Mouse (Mus musculus) layer of hippocampus, postnatal 25 days (tissue): Measurements from ENCODE around the gene Kcnd3. TPM values are rescaled to one million over a fixed set of nuclear protein-coding genes. Genes with fewer than 3 reads are reported as not detected.
A peak's percentile ranks its signal among the peaks of the same experiment; 100 is the strongest.

Experiments
- DNase-seq, 2 experiments: peaks; one replicate each; pipeline ENCODE4 v3.0.0; 2022; ENCODE audit warnings: mixed read lengths in 2 of 2, low spot score in 1 of 2; ENCODE audit errors: extremely low spot score in 1 of 2
- total RNA-seq, 2 experiments: library from RNA; stranded (reverse); gene quantifications; 2 replicates each; pipeline ENCODE4 v1.2.3; 2021

The Kcnd3 gene
- total RNA-seq, 2 experiments from 2014 or later = 50.9 to 53.7 TPM

DNA sequence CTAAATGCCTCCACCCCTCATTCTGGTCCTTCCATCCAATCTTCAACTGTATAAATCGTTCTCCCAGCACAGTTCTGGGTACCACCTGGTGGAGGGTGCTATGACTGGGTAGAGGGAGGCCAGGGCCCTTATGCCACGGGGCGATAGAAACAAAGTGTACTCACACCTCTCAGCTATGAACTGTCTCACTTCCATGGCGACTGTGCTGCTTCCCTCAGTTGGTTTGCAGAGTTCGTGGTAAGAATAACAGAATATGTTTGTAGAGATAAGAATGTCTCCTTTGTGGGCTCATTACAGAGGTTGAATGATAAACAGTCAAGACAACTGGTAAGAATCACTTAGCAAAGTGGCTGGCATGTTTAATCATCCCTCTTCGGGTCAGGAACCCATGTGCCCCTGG is 68.3 kb downstream of the Kcnd3 start:
- DNase-seq = no peak

DNA sequence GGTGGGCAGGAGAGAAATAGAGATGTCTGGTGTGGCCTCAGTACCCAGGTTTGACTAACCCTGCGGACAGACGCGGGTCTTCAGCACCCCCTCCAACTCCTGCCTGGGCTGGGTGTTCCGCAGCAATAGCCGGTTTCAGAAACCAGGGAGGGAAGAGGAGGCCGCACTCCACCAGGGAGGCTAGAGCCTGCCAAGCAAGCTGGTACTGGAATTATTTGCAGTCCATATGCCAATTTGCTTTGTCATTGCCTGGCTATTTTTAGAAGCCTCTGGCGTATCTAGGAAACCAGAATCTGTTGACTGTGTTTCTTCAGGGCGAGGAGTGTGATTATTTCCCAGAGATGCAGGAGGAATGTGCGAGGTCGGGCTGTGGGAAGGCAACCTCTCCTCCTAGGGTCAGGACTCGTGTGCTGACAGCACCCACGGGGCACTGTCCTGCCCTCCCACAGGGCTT is 69.1 kb downstream of the Kcnd3 start:
- peak; percentile 40 to 44 for DNase-seq

DNA sequence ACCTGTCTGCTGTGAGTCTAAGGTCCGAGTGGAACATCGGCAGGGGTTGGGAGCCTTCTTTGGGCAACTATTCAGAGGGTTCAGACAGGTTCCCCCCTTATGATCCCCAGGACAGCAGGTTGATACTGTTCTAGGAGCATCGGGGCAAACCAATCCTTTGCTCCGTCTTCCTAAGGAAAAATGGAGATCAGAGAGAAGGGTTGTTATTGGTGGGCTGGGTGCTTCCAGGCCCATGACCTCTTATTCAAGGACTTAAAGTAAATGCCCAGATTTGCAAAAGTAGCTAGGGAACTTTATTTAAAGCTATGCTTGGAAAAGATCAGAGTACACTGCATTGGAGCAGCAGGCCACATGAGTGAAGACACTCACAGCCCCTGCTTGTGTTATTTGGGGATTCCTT is 69.5 kb downstream of the Kcnd3 start:
- no peak for DNase-seq

DNA sequence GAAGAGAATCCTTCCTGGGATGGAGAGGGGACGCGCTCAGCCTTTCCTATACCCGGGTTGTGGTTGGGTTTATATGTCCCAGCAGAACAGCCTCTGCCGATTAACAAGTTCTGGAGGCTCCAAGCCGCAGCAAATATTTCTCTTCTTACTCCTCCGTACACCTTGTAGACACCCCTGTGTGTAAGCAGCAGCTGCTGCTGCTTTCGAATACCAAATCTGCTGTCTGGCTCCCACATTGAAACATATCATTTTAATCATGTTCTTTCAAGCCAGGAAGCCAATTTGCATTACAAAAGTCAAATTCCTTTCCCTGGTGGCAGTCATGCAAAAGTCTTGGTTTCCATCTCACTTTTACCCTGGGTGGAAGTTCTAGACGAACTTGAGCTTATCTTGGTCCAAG is 76.7 kb downstream of the Kcnd3 start:
- no peak for DNase-seq

DNA sequence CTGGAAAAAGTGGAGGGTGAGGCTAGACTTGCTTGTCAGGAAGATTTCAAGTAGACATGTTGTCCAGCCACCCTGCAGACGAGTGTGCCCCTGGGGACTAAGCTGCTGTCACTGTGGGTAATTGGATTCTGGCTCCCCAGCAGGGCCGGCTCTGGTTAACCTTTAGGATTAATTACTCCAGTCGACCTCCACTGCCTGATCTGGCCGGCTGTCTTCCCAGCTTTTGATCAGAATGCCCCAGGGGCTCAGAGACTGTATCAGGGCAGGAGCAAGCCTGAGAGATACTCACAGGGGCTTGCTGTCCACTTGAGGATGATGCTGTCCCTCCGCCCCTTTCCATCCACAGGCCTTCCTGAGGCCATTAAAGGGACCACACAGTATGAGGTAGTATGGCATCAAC is 77.6 kb downstream of the Kcnd3 start:
- DNase-seq = no peak

DNA sequence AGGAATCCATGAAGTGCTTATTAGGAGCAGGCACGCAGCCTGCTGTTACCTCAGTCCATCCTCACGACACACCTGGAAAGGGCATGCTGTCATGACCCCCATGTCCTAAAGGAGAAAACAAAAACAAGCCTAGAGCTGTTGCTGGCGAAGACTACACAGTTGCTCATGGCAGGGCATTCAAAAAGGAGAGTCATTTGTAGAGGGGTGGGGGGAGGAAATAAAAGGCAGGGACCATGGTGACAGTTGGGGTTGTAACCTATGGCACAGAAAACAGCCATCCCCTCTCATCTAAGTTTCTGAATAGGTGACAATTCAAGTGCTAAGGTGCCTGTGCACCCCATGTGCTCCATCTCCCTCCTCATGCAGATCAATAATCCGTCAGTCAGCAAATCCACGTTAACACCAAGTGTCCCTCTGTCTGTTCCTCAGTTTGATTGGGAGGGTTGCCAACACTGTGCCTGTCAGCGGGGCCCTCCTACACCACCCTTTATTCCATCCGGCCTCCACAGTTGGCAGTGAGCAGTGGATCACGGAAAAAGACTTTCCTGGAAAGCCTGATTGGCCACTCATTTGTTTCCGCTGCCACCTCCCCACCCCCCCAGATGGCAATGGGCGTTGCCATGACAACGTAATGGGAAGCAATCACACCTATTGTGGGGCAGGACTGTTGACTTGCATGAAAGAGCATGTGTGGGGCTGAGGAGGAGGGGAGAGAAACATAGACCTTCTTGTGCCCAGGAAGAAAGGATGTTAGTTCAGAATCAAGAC is 78.4 kb downstream of the Kcnd3 start:
- peak in 1 of 2 experiments; percentile 43 for DNase-seq

DNA sequence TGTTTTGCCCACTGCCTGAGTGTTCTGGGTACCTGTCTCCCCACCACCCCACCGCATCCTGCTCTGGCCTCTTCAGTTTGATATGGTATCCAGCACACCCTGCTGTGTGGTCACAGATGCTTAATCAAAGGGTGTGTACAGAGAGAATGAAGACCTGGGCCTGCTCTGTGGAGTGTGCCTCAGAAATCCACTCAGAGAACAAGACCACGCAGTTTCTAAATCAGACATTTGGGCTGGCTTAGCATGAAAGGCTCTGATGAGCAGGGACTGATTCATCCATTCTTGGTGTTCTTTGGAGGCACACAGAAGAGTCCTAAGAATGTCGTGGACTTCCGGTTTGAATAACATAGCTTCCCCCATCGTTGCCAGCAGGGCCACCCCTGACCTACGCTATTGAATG is 86.3 kb downstream of the Kcnd3 start:
- DNase-seq = no peak

DNA sequence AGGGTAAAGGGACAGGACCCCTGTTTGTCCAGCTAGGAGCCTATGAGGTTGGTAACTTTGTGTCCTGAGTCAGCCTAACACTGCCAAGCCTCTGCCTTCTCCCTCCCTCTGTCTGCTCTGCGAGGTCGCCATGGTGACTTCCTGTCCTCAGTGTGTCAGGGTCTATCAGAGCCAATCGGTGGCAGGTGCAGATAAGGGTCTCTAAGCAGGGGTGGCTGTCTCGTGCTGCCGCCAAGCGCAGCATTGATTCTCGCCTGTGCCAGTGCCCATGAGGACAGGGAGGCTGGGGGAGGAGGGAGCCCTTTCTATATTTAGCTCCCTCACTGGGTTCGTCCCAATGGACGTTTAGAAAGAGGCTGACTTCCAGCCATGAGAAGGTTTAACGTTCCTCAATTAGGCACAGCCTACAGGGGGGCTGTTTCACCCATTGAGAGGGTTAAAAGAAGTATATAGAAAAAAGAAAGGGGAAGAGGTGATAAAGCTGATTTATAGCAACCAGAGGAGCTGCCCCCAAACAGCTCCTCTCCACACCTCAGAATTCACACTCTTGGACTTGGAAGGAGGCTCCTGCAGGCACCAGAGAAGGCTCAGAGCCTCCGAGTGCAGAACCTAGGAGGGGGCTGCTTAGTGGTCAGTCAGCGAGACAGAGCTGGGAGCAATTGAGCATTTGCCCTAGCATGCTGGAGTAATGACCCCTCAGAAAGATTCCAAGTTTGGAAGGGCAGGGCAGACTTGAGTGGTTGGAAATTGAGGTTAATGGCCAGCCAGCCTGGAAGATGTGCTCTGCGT is 86.9 kb downstream of the Kcnd3 start:
- no peak for DNase-seq

DNA sequence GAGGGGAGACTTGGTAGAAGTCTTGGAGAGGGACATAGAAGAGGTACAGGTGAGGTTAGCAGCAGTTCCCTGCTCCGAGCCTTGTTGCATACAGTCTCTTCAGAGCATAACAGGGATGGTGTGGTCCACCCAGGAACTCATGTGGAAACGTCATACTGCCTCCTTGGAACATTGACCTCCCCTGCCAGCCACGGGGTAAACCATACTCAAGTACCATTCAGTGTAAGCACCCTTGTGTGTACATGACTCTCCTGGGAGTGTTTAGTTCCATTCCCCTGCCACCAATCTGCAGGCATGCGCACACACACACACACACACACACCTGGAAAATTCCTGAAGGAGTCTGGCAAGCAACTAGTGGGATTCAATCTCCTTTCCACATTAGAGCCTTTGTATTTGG is 90.6 kb downstream of the Kcnd3 start:
- DNase-seq = no peak

DNA sequence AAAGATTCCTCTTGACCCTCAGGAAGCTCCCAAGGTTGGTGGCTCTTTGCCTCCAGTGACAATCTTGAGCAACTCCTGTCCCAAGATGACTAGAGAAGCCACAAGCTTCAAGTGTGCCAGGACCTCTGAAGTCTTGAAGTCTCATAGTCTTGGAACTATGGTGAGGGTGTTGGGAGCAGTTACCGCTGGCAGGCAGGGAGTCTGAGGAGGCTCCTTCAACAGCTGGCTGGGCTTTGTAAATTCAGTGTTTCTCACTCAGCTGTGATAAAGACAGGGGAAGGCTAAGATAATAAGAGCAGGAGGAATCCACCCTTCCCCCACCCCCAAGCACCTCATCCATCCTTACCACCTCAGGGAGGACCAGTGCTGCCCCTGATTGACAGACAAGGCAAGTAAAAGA is 92.0 kb downstream of the Kcnd3 start:
- no peak for DNase-seq

DNA sequence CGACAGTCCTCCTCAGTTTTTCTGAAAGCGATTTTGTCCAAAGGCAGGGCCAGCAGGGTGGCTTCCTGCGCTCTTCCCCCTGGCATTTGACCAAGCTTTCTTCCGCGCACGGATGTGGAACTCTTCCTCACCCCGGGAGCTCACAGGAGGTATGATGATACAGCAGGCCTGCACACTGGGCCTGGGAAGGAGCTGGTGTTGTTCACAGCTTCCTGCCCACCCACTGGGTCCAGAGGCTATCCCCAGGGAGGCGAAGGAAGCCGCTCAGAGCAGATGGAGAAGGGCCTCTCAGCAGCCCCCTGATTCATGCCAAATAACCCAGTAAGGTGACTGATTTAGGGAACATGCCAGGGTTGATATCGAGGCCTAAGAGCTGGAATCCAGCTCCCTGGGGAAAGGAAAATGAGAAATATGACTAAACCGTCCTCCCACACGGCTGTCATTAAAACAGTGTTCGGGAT is 94.5 kb downstream of the Kcnd3 start:
- no peak for DNase-seq

DNA sequence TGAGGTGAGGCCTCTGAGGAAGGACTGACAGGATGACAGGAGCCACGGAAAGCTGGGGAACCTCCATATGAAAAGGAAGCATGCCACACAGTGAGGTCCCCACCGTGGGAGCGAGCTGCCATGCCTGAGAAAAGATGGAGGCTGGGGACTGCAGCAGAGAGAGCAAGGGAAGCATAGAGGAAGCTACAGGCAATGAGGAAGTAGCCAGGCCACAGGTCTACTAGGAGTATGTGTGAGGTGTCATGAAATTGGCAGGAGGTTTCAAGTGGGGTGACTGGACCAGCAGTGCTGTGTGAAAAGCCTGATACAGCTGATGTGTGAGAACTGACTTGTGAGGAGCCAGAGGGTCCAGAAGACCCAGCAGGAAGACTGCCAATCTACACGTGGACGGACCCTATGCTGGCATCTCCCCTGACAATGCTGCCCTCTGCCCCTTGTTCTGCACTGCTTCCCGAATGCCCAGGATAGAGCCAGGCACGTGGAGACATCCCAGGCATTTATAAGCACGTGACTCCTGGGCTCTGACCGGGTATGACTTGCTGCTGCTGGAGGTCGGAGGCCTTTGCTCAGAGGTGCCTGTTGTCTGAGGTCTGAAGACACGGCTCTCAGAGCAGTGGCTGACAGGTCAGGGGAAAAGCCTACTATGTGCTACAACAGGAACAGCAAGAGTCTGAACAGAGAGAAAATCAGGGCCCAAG is 96.1 kb downstream of the Kcnd3 start:
- DNase-seq = no peak

DNA sequence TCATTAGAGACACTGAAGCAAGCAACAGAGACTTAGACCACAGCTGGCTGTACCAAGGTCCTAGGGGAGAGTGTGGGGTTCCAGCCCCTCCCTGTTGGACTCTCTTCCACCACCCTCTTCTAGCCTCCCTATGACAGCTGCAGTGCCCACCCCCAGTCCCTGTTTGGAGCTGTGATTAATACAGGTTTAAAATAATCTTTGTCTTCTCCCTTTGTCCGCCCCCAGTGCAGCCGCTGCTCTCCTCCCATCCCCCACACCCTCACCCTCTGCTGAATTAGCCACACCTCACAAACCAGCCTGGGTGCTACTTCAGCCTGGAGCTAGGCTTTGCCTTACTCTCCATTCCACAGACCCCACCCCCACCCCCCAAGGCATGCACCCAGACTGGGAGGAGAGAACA is 107.3 kb downstream of the Kcnd3 start:
- DNase-seq = no peak

DNA sequence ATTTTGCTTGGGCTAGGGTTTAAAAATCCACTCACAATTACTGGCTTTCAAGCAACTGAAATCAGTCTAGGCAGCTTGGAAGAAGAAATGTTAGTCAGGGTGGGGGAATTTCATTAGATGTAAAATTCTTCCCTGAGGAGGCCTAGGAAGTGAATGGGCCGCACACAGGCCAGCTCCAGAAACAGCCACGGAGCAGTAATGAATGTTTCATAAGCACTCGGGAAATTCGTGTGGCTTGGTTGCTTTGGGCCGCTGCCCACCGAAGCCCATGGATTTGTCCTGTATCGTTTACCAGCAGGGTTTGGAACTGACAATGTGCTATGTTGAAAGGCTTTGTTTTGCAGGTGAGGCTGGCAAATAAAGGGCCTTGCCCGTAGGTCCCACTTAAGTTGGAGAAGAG is 114.8 kb downstream of the Kcnd3 start:
- DNase-seq = no peak

DNA sequence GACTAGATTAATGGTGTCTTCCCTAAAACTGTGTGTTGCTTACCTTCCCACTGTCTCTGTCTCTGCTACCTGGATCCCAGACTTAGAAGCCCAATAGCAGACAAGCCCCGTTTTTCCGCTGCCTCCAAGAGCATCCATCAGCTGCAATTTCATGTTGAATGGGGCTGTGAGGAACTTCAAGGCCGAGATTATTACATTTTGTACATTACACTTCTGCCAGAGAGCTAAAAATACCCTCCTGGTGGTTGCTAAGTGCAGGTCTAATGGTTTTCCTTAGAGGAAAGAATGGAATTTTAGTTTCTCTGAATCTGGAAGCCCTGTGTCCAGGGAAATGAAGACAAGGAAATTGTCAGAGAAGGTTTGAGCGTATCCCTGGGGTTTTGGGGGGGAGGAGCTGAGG is 115.3 kb downstream of the Kcnd3 start:
- no peak for DNase-seq

DNA sequence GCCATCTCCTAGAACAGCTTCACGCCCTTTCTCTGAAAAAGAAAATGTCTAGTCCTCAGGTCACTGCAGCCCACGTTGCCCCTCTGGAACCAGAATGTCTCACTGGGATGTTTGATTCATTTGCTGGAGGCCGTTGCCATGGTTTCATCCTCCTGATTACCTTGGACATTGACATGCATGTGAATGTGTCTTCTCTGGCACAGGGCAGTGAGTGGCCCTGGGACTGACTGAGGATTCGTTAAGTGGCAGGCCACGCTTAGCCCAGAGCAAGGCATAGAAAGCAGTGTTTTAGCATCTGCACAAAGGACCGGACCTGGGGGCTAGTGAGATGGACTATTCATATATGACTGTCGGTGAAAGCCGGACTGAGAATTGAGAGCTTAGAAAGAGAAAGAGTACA is 116.3 kb downstream of the Kcnd3 start:
- DNase-seq = no peak

DNA sequence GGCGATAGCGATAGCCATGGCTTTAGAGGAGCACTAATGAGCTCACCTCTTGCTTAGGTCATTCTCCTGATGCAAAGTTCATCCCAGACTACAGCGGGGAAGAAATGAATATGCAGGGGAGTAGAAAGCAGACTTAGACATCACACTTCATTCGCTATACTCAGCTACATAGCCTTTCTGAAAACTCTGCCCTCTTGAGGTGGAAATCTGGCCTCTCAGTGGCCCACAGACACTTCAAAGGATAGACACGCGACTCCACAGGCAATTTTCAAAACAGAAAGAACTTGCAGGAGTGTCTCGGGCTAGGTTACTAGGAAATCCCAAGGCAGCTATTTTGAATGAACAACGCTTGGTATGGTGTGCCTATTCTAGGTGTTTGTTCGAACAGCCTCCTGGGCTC is 116.7 kb downstream of the Kcnd3 start:
- no peak for DNase-seq

DNA sequence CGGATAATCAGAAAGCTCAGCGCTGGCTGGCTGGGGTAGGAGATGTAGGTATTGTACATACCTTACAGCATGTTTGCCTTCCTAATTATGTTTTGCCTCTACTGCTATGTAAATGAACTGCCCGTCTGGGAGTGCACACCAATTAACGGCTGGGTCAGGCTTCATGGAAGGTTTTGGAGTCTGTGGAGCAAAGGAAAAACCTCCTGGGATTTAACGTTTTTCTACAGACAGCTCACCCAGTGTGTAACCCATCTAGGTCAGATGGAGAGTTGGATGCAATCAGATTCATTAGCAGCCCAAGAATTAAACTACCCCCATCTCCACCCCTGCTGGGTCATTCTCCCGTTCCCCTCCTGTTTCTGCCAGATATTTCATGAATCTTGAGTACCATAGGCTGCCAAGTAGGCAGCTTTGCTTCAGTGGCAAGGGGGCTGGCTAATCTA is 117.2 kb downstream of the Kcnd3 start:
- DNase-seq = no peak

DNA sequence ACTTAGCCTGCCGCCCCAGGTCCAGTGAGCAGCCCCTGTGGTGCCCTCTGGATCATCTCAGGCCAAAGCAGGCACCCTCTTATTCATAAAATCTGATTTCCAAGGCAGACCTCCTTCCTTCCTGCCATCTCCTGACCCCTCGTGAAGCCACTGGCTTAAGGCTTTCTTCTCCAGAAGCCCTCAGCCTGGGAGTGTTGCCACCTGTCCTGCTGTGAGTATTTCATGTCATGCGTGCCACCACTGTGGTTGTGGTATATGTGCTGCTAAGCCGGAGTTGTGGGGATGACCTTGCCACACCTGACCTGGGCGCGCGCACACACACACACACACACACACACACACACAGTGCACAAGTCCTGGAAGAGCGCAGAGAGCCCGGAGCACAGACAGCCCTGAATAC is 117.8 kb downstream of the Kcnd3 start:
- DNase-seq = no peak

DNA sequence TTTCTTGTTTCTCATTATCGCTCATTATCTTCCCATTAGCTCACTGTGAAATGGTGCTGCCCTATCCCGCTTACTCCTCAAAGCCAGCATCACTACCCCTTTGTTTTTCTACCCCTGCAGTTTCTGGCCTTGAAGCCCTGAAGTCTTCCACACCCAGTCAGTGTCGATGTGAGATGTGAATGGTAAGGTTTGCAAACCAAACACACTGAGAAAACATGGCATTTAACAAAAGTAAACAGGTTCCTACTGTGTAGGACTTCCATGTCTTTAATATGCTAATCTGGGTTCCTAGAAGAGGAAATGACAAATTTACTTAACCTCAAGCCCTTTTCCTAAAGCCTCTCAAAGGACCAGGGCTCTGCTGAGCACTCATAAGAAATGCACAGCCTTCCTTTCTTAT is 118.7 kb downstream of the Kcnd3 start:
- DNase-seq = no peak

DNA sequence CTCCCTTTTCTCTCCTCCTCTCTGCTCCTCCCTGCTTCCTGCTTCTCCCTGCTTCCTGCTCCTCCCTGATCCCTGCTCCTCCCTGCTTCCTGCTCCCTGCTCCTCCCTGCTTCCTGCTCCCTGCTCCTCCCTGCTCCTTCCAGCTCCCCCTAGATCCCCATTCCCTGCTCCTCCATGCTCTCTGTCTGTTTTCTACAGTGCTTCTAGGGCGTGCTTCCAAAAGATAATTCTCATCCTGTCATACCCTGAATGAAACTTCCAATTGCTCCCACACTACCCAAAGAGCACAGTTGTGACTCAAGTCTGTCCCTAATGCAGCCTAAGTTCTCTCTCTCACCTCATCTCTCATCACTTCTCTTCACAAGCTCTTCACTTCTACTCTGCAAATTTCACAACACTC is 119.8 kb downstream of the Kcnd3 start:
- no peak for DNase-seq
